Mouse (Mus musculus) heart, adult 2 months (tissue): ENCODE data around the gene Sh3pxd2b. TPM values are rescaled to one million over a fixed set of nuclear protein-coding genes. Genes with fewer than 3 reads are reported as not detected.

Experiments used
- DNase-seq, 2 experiments: peaks; one replicate each; pipeline ENCODE4 v3.0.0; 2021
- H3K27ac ChIP-seq: fragments of 200-600 bp; 2 replicates; pipeline ENCODE4 v1.8.1; 2022
- H3K27me3 ChIP-seq: fragments of 200-500 bp; 2 replicates; pipeline ENCODE4 v1.6.1; 2012; ENCODE audit warnings: mild to moderate bottlenecking, low read length, inconsistent platforms, mixed read lengths; ENCODE audit not compliant: control insufficient read depth, insufficient read depth
- H3K36me3 ChIP-seq: fragments of 200-500 bp; 2 replicates; pipeline ENCODE4 v1.6.1; 2012; ENCODE audit warnings: low read length, inconsistent platforms; ENCODE audit not compliant: control insufficient read depth, insufficient read depth
- H3K4me1 ChIP-seq: fragments of 200-500 bp; 2 replicates; pipeline ENCODE4 v1.6.1; 2011; ENCODE audit warnings: low read length; ENCODE audit not compliant: control insufficient read depth, insufficient read depth
- H3K4me3 ChIP-seq: fragments of 200-600 bp; 2 replicates; pipeline ENCODE4 v1.8.1; 2022
- H3K79me2 ChIP-seq: fragments of 200-500 bp; replicated peaks from 2 replicates; pipeline ENCODE4 v1.6.1; 2012; ENCODE audit warnings: mild to moderate bottlenecking, inconsistent platforms, low read length, moderate library complexity, mixed read lengths; ENCODE audit not compliant: control insufficient read depth, insufficient read depth
- H3K9ac ChIP-seq: fragments of 200-500 bp; 2 replicates; pipeline ENCODE4 v1.6.1; 2012; ENCODE audit warnings: low read depth, mild to moderate bottlenecking, control low read depth, inconsistent platforms, low read length, mixed read lengths
- CTCF ChIP-seq: fragments of 200-600 bp; IDR thresholded peaks from 2 replicates; pipeline ENCODE4 v1.8.1; 2022; ENCODE audit warnings: antibody characterized with exemption, mild to moderate bottlenecking, moderate library complexity
- EP300 ChIP-seq: fragments of 200-500 bp; IDR thresholded peaks from 2 replicates; pipeline ENCODE4 v1.6.1; 2011; ENCODE audit warnings: low read depth, low read length, control low read depth; ENCODE audit not compliant: insufficient read depth
- POLR2A ChIP-seq: fragments of 200-500 bp; IDR thresholded peaks from 2 replicates; pipeline ENCODE4 v1.6.1; 2011; ENCODE audit warnings: mild to moderate bottlenecking, low read depth, low read length, control low read depth; ENCODE audit not compliant: insufficient read depth
- WGBS: fragments of 180-500 bp; shearing (Covaris S2); methylation state at CpG from one replicate; pipeline ENCODE4 v1.1.7; 2018; 5-methylcytosine and 5-hydroxymethylcytosine counted together
- intact Hi-C: fragments of 180-260 bp; cut with DNase I; formaldehyde crosslinking; loops from one replicate; pipeline ENCODE4 v1.15.1; 2025
- polyA plus RNA-seq: library from polyadenylated mRNA; depleted of rRNA; stranded (reverse); fragments of >200 nt; gene quantifications from 2 replicates; pipeline ENCODE4 v1.2.3, GENCODE M21; 2012
- total RNA-seq, 2 experiments: library from RNA; stranded (reverse); gene quantifications; 2 replicates each; pipeline ENCODE4 v1.2.3; 2021

Sh3pxd2b gene
- total and polyA plus RNA-seq, 3 experiments, result 3.2 to 8.5 (median 4.0) TPM

DNA sequence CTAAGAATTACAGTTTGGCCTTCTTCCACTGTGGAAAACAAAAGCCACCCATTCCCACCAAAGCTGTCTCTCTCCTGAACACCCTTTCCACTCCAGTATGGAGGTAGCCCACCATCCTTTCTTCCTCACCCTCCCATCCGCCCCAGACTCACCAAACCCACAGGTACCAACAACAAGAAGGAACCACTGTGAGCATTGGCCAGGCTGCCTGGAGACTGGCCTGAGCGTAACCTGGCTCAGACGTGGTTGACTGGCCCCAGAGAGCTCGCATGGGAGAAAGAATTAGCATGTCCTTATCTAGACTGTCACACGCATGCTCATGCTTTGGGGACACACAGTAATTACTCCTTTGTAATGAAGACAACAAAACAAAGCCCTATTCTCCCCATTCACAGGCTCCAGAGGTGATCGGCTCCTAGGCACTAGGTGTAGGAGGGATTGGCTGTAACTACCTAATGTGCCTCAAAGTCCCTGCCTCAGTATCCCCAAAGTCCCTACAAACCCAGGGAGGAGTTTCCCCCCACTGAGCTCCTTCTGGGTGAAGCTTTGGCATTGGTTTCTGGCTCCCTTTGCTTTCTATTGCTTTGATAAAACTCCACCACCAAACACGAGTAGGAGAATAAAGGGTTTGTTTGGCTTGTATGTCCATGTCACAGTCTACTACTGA, 36.6 kb downstream of the Sh3pxd2b start:
- Histone ChIP-seq H3K4me1 (peaks cover 3% of the 10 kb centered on the region), H3K4me3 (no peak overlapping the region), H3K79me2 (no peaks in the 10 kb centered on the region), H3K27ac (peak overlapping the region; percentile 34; the same call in 1 of the 2 replicates), H3K36me3 (no peaks in the 10 kb centered on the region), H3K9ac (no peak overlapping the region), H3K27me3 (no peaks in the 10 kb centered on the region)
- DNase-seq, result no peak
- intact Hi-C loops, result no loop called here
- TF ChIP-seq EP300, result no peak
- TF ChIP-seq POLR2A, result no peak
- TF ChIP-seq CTCF, result no peak
- 56% methylated on average over 7 of the region's 7 CpGs for WGBS

GRCm38 (mm10) chr11:32386043-32386442, 38.4 kb downstream of the Sh3pxd2b start:
- Histone ChIP-seq H3K27ac (no peak overlapping the region), H3K36me3 (no peaks in the 10 kb centered on the region), H3K4me3 (no peak overlapping the region), H3K4me1 (peaks cover 3% of the 10 kb centered on the region), H3K79me2 (no peaks in the 10 kb centered on the region), H3K27me3 (no peaks in the 10 kb centered on the region), H3K9ac (no peak overlapping the region)
- WGBS, result 86% methylated on average over 2 of the region's 2 CpGs
- intact Hi-C loops, result no loop called here
- TF ChIP-seq EP300 (no peak), POLR2A (no peak), CTCF (no peak)
- DNase-seq, result no peak

- Histone ChIP-seq H3K36me3 (no peaks in the 10 kb centered on the region), H3K4me3 (no peak overlapping the region), H3K27me3 (no peaks in the 10 kb centered on the region), H3K27ac (no peak overlapping the region), H3K79me2 (no peaks in the 10 kb centered on the region), H3K9ac (no peak overlapping the region), H3K4me1 (peaks cover 3% of the 10 kb centered on the region)
- DNase-seq, result no peak
- TF ChIP-seq EP300 (no peak), POLR2A (no peak), CTCF (no peak)
- intact Hi-C loops, result no loop called here
- 40% methylated on average over 2 of the region's 2 CpGs for WGBS
Observed at GRCm38 (mm10) chr11:32388064-32388463, 40.4 kb downstream of the Sh3pxd2b start.

- DNase-seq, result peak in 1 of 2 experiments; percentile 23
- H3K4me1 ChIP-seq, result no peaks in the 10 kb centered on the region; the same call in 1 of the 2 replicates
- no peak for TF ChIP-seq POLR2A
- WGBS, result 73% methylated on average over 2 of the region's 2 CpGs
- no peaks in the 10 kb centered on the region for H3K36me3 ChIP-seq
- intact Hi-C loops, result no loop called here
- H3K9ac ChIP-seq, result no peak overlapping the region
- H3K27me3 ChIP-seq, result no peaks in the 10 kb centered on the region
- no peaks in the 10 kb centered on the region for H3K79me2 ChIP-seq
- H3K27ac ChIP-seq, result no peak overlapping the region
- no peak overlapping the region for H3K4me3 ChIP-seq
Observed at GRCm38 (mm10) chr11:32393095-32393494, 45.5 kb downstream of the Sh3pxd2b start.

- Histone ChIP-seq H3K4me3 (no peak overlapping the region), H3K27me3 (no peaks in the 10 kb centered on the region), H3K36me3 (no peaks in the 10 kb centered on the region), H3K4me1 (no peaks in the 10 kb centered on the region; the same call in 1 of the 2 replicates), H3K9ac (no peak overlapping the region), H3K27ac (no peak overlapping the region), H3K79me2 (no peaks in the 10 kb centered on the region)
- intact Hi-C loops, result loop anchor here (5.0 kb wide), 1 partner anchor 48 kb away; the partner anchor contains the start of gene Sh3pxd2b
- DNase-seq, result no peak
- 71% methylated on average over 6 of the region's 6 CpGs for WGBS
- TF ChIP-seq CTCF (no peak), EP300 (no peak), POLR2A (no peak)
Observed at GRCm38 (mm10) chr11:32395791-32396190, 48.2 kb downstream of the Sh3pxd2b start.

GRCm38 (mm10) chr11:32398446-32398845, 50.8 kb downstream of the Sh3pxd2b start:
- intact Hi-C loops, result loop anchor here (5.0 kb wide), 1 partner anchor 51 kb away; the partner anchor contains the start of gene Sh3pxd2b
- H3K27ac ChIP-seq, result peak overlapping the region; percentile 53
- WGBS, result 44% methylated on average over 2 of the region's 2 CpGs
- no peaks in the 10 kb centered on the region for H3K36me3 ChIP-seq
- H3K79me2 ChIP-seq, result no peaks in the 10 kb centered on the region
- H3K27me3 ChIP-seq, result no peaks in the 10 kb centered on the region
- no peak overlapping the region for H3K4me3 ChIP-seq
- peak in 1 of 2 experiments; percentile 56 for DNase-seq
- H3K4me1 ChIP-seq, result no peaks in the 10 kb centered on the region
- no peak for TF ChIP-seq EP300
- no peak for TF ChIP-seq POLR2A
- peak; percentile 21 for TF ChIP-seq CTCF
- no peak overlapping the region for H3K9ac ChIP-seq
